Mouse (Mus musculus): ENCODE data around the gene Brf1.

Brf1 gene

GRCm38 (mm10) chr12:112922541-112922940 is 78.0 kb downstream of the Brf1 start:
- Histone ChIP-seq H3K27me3 (ENCODE audit: control insufficient read depth, insufficient read depth, low read length, poor library complexity, severe bottlenecking) (no peaks in the 10 kb centered on the region), H3K36me3 (ENCODE audit: control insufficient read depth, insufficient read depth, low read length, poor library complexity, severe bottlenecking) (no peaks in the 10 kb centered on the region)

GRCm38 (mm10) chr12:112921518-112921917 is 79.0 kb downstream of the Brf1 start:
- H3K27me3 ChIP-seq (ENCODE audit: control insufficient read depth, insufficient read depth, low read length, poor library complexity, severe bottlenecking), result no peaks in the 10 kb centered on the region
- no peak for DNase-seq (ENCODE audit: low read depth, low spot score)
- no peaks in the 10 kb centered on the region for H3K36me3 ChIP-seq (ENCODE audit: control insufficient read depth, insufficient read depth, low read length, poor library complexity, severe bottlenecking)

More at GRCm38 (mm10) chr12:112922541-112922940, 78.0 kb downstream of the Brf1 start:
- no peak for DNase-seq (ENCODE audit: low read depth, low spot score)

GRCm38 (mm10) chr12:112917906-112918305 is 82.6 kb downstream of the Brf1 start:
- Histone ChIP-seq H3K36me3 (ENCODE audit: control insufficient read depth, insufficient read depth, low read length, poor library complexity, severe bottlenecking) (no peaks in the 10 kb centered on the region), H3K27me3 (ENCODE audit: control insufficient read depth, insufficient read depth, low read length, poor library complexity, severe bottlenecking) (no peaks in the 10 kb centered on the region)
- no peak for DNase-seq (ENCODE audit: low read depth, low spot score)

GRCm38 (mm10) chr12:112917486-112917885 is 83.0 kb downstream of the Brf1 start:
- no peak for DNase-seq (ENCODE audit: low read depth, low spot score)
- Histone ChIP-seq H3K36me3 (ENCODE audit: control insufficient read depth, insufficient read depth, low read length, poor library complexity, severe bottlenecking) (no peaks in the 10 kb centered on the region), H3K27me3 (ENCODE audit: control insufficient read depth, insufficient read depth, low read length, poor library complexity, severe bottlenecking) (no peaks in the 10 kb centered on the region)

GRCm38 (mm10) chr12:112916698-112917400 is 83.7 kb downstream of the Brf1 start:
- Histone ChIP-seq H3K36me3 (ENCODE audit: control insufficient read depth, insufficient read depth, low read length, poor library complexity, severe bottlenecking) (no peaks in the 10 kb centered on the region), H3K27me3 (ENCODE audit: control insufficient read depth, insufficient read depth, low read length, poor library complexity, severe bottlenecking) (no peaks in the 10 kb centered on the region)
- DNase-seq (ENCODE audit: low read depth, low spot score), result no peak

GRCm38 (mm10) chr12:112915587-112915986 is 84.9 kb downstream of the Brf1 start:
- no peaks in the 10 kb centered on the region for H3K27me3 ChIP-seq (ENCODE audit: control insufficient read depth, insufficient read depth, low read length, poor library complexity, severe bottlenecking)
- no peak for DNase-seq (ENCODE audit: low read depth, low spot score)
- no peaks in the 10 kb centered on the region for H3K36me3 ChIP-seq (ENCODE audit: control insufficient read depth, insufficient read depth, low read length, poor library complexity, severe bottlenecking)

GRCm38 (mm10) chr12:112914527-112914926 is 86.0 kb downstream of the Brf1 start:
- H3K27me3 ChIP-seq (ENCODE audit: control insufficient read depth, insufficient read depth, low read length, poor library complexity, severe bottlenecking), result no peaks in the 10 kb centered on the region
- H3K36me3 ChIP-seq (ENCODE audit: control insufficient read depth, insufficient read depth, low read length, poor library complexity, severe bottlenecking), result no peaks in the 10 kb centered on the region
- DNase-seq (ENCODE audit: low read depth, low spot score), result no peak

- no peaks in the 10 kb centered on the region for H3K27me3 ChIP-seq (ENCODE audit: control insufficient read depth, insufficient read depth, low read length, poor library complexity, severe bottlenecking)
- H3K36me3 ChIP-seq (ENCODE audit: control insufficient read depth, insufficient read depth, low read length, poor library complexity, severe bottlenecking), result no peaks in the 10 kb centered on the region
- no peak for DNase-seq (ENCODE audit: low read depth, low spot score)
Measured at GRCm38 (mm10) chr12:112912951-112913745, 87.4 kb downstream of the Brf1 start.

GRCm38 (mm10) chr12:112911701-112912100 is 88.8 kb downstream of the Brf1 start:
- no peak for DNase-seq (ENCODE audit: low read depth, low spot score)
- no peaks in the 10 kb centered on the region for H3K27me3 ChIP-seq (ENCODE audit: control insufficient read depth, insufficient read depth, low read length, poor library complexity, severe bottlenecking)
- no peaks in the 10 kb centered on the region for H3K36me3 ChIP-seq (ENCODE audit: control insufficient read depth, insufficient read depth, low read length, poor library complexity, severe bottlenecking)

Data from splenic B cell, adult 2 months (primary cell).